Mouse (Mus musculus): ENCODE results near the gene Sipa1l2. TPM values are rescaled to one million over a fixed set of nuclear protein-coding genes. Genes with fewer than 3 reads are reported as not detected.

The Sipa1l2 gene
- polyA plus RNA-seq, 1 experiment, result 0.01 TPM

GRCm38 (mm10) chr8:125607714-125608223, 38.2 kb upstream of the Sipa1l2 start:
- Histone ChIP-seq H3K36me3 (ENCODE audit: control insufficient read depth) (no peaks in the 10 kb centered on the region), H3K4me3 (replicated peaks) (no peak overlapping the region), H3K27me3 (ENCODE audit: control insufficient read depth) (no peaks in the 10 kb centered on the region), H3K4me1 (ENCODE audit: control insufficient read depth) (no peaks in the 10 kb centered on the region), H3K9me3 (ENCODE audit: control insufficient read depth, low read length) (peaks cover 3% of the 10 kb centered on the region; the same call in 1 of the 2 replicates)
- TF ChIP-seq TAL1 (IDR thresholded peaks at IDR 0.05; ENCODE audit: low read length) (no peak), GATA1 (IDR thresholded peaks at IDR 0.05; ENCODE audit: low read length) (no peak)

GRCm38 (mm10) chr8:125606937-125607336, 37.3 kb upstream of the Sipa1l2 start:
- Histone ChIP-seq H3K36me3 (ENCODE audit: control insufficient read depth) (no peaks in the 10 kb centered on the region), H3K9me3 (ENCODE audit: control insufficient read depth, low read length) (no peaks in the 10 kb centered on the region; the same call in 1 of the 2 replicates), H3K27me3 (ENCODE audit: control insufficient read depth) (no peaks in the 10 kb centered on the region), H3K4me1 (ENCODE audit: control insufficient read depth) (no peaks in the 10 kb centered on the region), H3K4me3 (replicated peaks) (no peak overlapping the region)
- TF ChIP-seq GATA1 (IDR thresholded peaks at IDR 0.05; ENCODE audit: low read length), result no peak
- no peak for TF ChIP-seq TAL1 (IDR thresholded peaks at IDR 0.05; ENCODE audit: low read length)

- Histone ChIP-seq H3K4me3 (replicated peaks) (no peak overlapping the region), H3K9me3 (ENCODE audit: control insufficient read depth, low read length) (no peaks in the 10 kb centered on the region; the same call in 1 of the 2 replicates), H3K36me3 (ENCODE audit: control insufficient read depth) (no peaks in the 10 kb centered on the region), H3K4me1 (ENCODE audit: control insufficient read depth) (no peaks in the 10 kb centered on the region), H3K27me3 (ENCODE audit: control insufficient read depth) (no peaks in the 10 kb centered on the region)
- TF ChIP-seq TAL1 (IDR thresholded peaks at IDR 0.05; ENCODE audit: low read length), result no peak
- TF ChIP-seq GATA1 (IDR thresholded peaks at IDR 0.05; ENCODE audit: low read length), result no peak
These were observed 35.4 kb upstream of the Sipa1l2 start for GRCm38 (mm10) chr8:125604817-125605512.

- Histone ChIP-seq H3K4me3 (replicated peaks) (no peak overlapping the region), H3K4me1 (ENCODE audit: control insufficient read depth) (no peaks in the 10 kb centered on the region), H3K36me3 (ENCODE audit: control insufficient read depth) (no peaks in the 10 kb centered on the region), H3K9me3 (ENCODE audit: control insufficient read depth, low read length) (no peaks in the 10 kb centered on the region), H3K27me3 (ENCODE audit: control insufficient read depth) (no peaks in the 10 kb centered on the region)
- no peak for TF ChIP-seq TAL1 (IDR thresholded peaks at IDR 0.05; ENCODE audit: low read length)
- no peak for TF ChIP-seq GATA1 (IDR thresholded peaks at IDR 0.05; ENCODE audit: low read length)
These were observed 34.7 kb upstream of the Sipa1l2 start for GRCm38 (mm10) chr8:125604213-125604816.

- Histone ChIP-seq H3K4me1 (ENCODE audit: control insufficient read depth) (no peaks in the 10 kb centered on the region), H3K4me3 (replicated peaks) (no peak overlapping the region), H3K9me3 (ENCODE audit: control insufficient read depth, low read length) (no peaks in the 10 kb centered on the region), H3K36me3 (ENCODE audit: control insufficient read depth) (no peaks in the 10 kb centered on the region), H3K27me3 (ENCODE audit: control insufficient read depth) (no peaks in the 10 kb centered on the region)
- TF ChIP-seq TAL1 (IDR thresholded peaks at IDR 0.05; ENCODE audit: low read length) (no peak), GATA1 (IDR thresholded peaks at IDR 0.05; ENCODE audit: low read length) (no peak)
These were observed 33.8 kb upstream of the Sipa1l2 start for GRCm38 (mm10) chr8:125603312-125603840.

- Histone ChIP-seq H3K4me3 (replicated peaks) (no peak overlapping the region), H3K27me3 (ENCODE audit: control insufficient read depth) (no peaks in the 10 kb centered on the region), H3K9me3 (ENCODE audit: control insufficient read depth, low read length) (no peaks in the 10 kb centered on the region), H3K4me1 (ENCODE audit: control insufficient read depth) (no peaks in the 10 kb centered on the region), H3K36me3 (ENCODE audit: control insufficient read depth) (no peaks in the 10 kb centered on the region)
- no peak for TF ChIP-seq GATA1 (IDR thresholded peaks at IDR 0.05; ENCODE audit: low read length)
- no peak for TF ChIP-seq TAL1 (IDR thresholded peaks at IDR 0.05; ENCODE audit: low read length)
These were observed 30.6 kb upstream of the Sipa1l2 start for GRCm38 (mm10) chr8:125600033-125600686.

GRCm38 (mm10) chr8:125595571-125596508, 26.2 kb upstream of the Sipa1l2 start:
- Histone ChIP-seq H3K9me3 (ENCODE audit: control insufficient read depth, low read length) (no peaks in the 10 kb centered on the region), H3K4me1 (ENCODE audit: control insufficient read depth) (no peaks in the 10 kb centered on the region), H3K4me3 (replicated peaks) (no peak overlapping the region), H3K27me3 (ENCODE audit: control insufficient read depth) (no peaks in the 10 kb centered on the region), H3K36me3 (ENCODE audit: control insufficient read depth) (no peaks in the 10 kb centered on the region)
- no peak for TF ChIP-seq GATA1 (IDR thresholded peaks at IDR 0.05; ENCODE audit: low read length)
- TF ChIP-seq TAL1 (IDR thresholded peaks at IDR 0.05; ENCODE audit: low read length), result no peak

GRCm38 (mm10) chr8:125590363-125590762, 20.8 kb upstream of the Sipa1l2 start:
- Histone ChIP-seq H3K4me1 (ENCODE audit: control insufficient read depth) (no peaks in the 10 kb centered on the region), H3K9me3 (ENCODE audit: control insufficient read depth, low read length) (no peaks in the 10 kb centered on the region), H3K27me3 (ENCODE audit: control insufficient read depth) (no peaks in the 10 kb centered on the region), H3K36me3 (ENCODE audit: control insufficient read depth) (no peaks in the 10 kb centered on the region), H3K4me3 (replicated peaks) (no peak overlapping the region)
- TF ChIP-seq TAL1 (IDR thresholded peaks at IDR 0.05; ENCODE audit: low read length), result no peak
- TF ChIP-seq GATA1 (IDR thresholded peaks at IDR 0.05; ENCODE audit: low read length), result no peak
